Mouse (Mus musculus): ENCODE data around the gene 1700019D03Rik. TPM values are rescaled to one million over a fixed set of nuclear protein-coding genes. Genes with fewer than 3 reads are reported as not detected.

1700019D03Rik gene
- polyA plus RNA-seq, 1 experiment from 2014 or later: 8.0 TPM

DNA sequence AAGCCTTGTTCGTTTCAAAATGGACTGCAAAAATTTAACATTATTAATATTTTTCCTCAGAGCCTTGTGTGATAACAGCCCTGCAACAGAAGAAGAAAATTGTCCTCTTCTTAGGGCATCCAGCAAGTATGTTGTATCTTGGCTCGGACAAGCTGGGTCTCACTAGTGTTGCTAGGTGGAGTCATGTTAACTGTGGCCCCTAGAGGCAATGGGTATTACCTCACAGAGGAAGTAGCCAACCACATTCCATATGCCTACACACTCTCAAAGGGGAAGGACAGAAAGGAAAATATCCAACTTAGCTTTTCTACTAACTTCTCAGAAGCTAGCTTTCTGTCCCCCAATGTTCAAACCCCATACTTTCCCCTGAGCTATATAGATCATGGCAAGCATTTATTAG is 56.9 kb downstream of the 1700019D03Rik start:
- DNase-seq (ENCODE audit: low spot score) (no peak), ATAC-seq (ENCODE audit: low FRiP score) (no peak)
- Histone ChIP-seq H3K9ac (ENCODE audit: low read depth, low read length) (no peak overlapping the region), H3K4me3 (ENCODE audit: low read depth, low read length) (no peak overlapping the region), H3K27me3 (ENCODE audit: control insufficient read depth, insufficient read depth, low read length) (no peaks in the 10 kb centered on the region), H3K27ac (ENCODE audit: low read depth, low read length) (no peak overlapping the region), H3K36me3 (ENCODE audit: control insufficient read depth, insufficient read depth, low read length) (no peaks in the 10 kb centered on the region), H3K4me1 (replicated peaks; ENCODE audit: control insufficient read depth, insufficient read depth, low read length) (no peaks in the 10 kb centered on the region), H3K9me3 (ENCODE audit: control insufficient read depth, low read length) (no peaks in the 10 kb centered on the region), H3K4me2 (replicated peaks; ENCODE audit: low read depth, low read length) (no peak overlapping the region)
- 83% methylated on average over 2 of the region's 2 CpGs for WGBS

DNA sequence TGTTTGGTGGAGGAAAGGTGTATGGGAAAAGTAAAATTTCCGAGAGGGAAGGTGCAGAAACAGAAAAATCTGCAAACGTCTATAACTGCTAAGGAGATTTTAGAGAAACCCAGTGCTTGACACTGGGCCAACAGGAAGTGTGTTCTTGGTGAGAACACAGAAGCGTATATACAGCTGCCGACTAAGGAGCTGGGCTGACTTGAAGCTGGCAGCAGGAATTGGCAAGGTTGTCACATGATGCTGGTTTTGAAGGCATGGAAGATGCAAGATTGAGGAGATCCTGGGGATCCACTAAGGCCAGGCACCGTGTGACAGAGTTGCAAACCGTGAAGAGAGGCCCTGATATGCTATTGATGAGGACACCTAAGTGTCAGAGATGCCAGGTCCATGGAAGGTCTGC is 59.8 kb downstream of the 1700019D03Rik start:
- 79% methylated on average over 6 of the region's 6 CpGs for WGBS
- Histone ChIP-seq H3K36me3 (ENCODE audit: control insufficient read depth, insufficient read depth, low read length) (no peaks in the 10 kb centered on the region), H3K27me3 (ENCODE audit: control insufficient read depth, insufficient read depth, low read length) (no peaks in the 10 kb centered on the region), H3K27ac (ENCODE audit: low read depth, low read length) (no peak overlapping the region), H3K4me1 (replicated peaks; ENCODE audit: control insufficient read depth, insufficient read depth, low read length) (no peaks in the 10 kb centered on the region), H3K9me3 (ENCODE audit: control insufficient read depth, low read length) (no peaks in the 10 kb centered on the region), H3K4me2 (replicated peaks; ENCODE audit: low read depth, low read length) (no peak overlapping the region), H3K4me3 (ENCODE audit: low read depth, low read length) (no peak overlapping the region), H3K9ac (ENCODE audit: low read depth, low read length) (no peak overlapping the region)
- no peak for ATAC-seq (ENCODE audit: low FRiP score)
- no peak for DNase-seq (ENCODE audit: low spot score)

DNA sequence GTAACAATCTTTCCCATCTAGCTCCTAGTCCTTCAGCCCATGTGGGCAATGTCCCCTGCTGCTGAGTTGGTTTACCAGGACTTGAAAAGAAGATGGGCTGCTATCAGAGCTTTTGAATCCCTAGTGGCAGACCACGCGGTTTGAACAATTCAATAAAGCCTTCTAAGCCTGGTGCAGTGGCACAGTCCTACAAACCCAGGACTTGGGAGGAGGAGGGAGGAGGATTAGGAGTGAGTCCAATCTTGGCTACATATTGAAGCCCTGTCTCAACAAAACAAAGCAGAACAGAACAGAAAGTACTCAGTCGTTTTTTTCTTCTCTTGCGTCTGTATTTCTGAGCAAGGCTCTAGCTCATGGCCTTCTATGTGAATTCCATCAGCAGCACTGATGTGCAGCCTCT is 63.2 kb downstream of the 1700019D03Rik start:
- Histone ChIP-seq H3K4me3 (ENCODE audit: low read depth, low read length) (no peak overlapping the region), H3K4me1 (replicated peaks; ENCODE audit: control insufficient read depth, insufficient read depth, low read length) (no peaks in the 10 kb centered on the region), H3K4me2 (replicated peaks; ENCODE audit: low read depth, low read length) (no peak overlapping the region), H3K36me3 (ENCODE audit: control insufficient read depth, insufficient read depth, low read length) (no peaks in the 10 kb centered on the region), H3K9me3 (ENCODE audit: control insufficient read depth, low read length) (no peaks in the 10 kb centered on the region), H3K27me3 (ENCODE audit: control insufficient read depth, insufficient read depth, low read length) (0 out of 2 replicates have a peak, but pooled peaks cover 2% of the 10 kb centered on the region), H3K9ac (ENCODE audit: low read depth, low read length) (no peak overlapping the region), H3K27ac (ENCODE audit: low read depth, low read length) (no peak overlapping the region)
- ATAC-seq (ENCODE audit: low FRiP score) (no peak), DNase-seq (ENCODE audit: low spot score) (no peak)
- 77% methylated on average over 4 of the region's 4 CpGs for WGBS

DNA sequence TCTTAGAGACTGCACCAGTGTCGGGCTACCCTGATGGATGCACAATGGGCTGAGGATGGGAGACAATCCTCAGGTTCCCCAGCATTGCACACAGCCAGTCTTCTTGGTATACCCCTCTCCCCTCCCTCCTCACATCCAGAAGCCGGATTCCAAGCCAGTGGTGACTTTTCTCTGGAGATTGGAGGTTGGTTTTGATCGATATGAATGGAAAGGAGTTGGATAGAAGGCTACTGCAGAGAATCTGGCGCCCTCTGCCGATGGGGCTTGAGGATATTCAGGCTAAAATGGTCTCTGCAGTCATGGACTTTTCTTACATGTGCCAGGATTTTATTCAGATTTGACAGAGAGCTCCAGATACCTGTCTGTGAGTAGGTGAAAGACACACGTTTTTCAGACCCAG is 64.9 kb downstream of the 1700019D03Rik start:
- no peaks in the 10 kb centered on the region for H3K4me1 ChIP-seq (replicated peaks; ENCODE audit: control insufficient read depth, insufficient read depth, low read length)
- no peak overlapping the region for H3K4me2 ChIP-seq (replicated peaks; ENCODE audit: low read depth, low read length)
- WGBS: 38% methylated on average over 6 of the region's 6 CpGs
- H3K36me3 ChIP-seq (ENCODE audit: control insufficient read depth, insufficient read depth, low read length): no peaks in the 10 kb centered on the region
- no peak overlapping the region for H3K4me3 ChIP-seq (ENCODE audit: low read depth, low read length)
- H3K27me3 ChIP-seq (ENCODE audit: control insufficient read depth, insufficient read depth, low read length): 0 out of 2 replicates have a peak, but pooled peaks cover 2% of the 10 kb centered on the region
- no peak for ATAC-seq (ENCODE audit: low FRiP score)
- H3K9ac ChIP-seq (ENCODE audit: low read depth, low read length): no peak overlapping the region
- no peak overlapping the region for H3K27ac ChIP-seq (ENCODE audit: low read depth, low read length)
- H3K9me3 ChIP-seq (ENCODE audit: control insufficient read depth, low read length): no peaks in the 10 kb centered on the region
- peak; percentile 57 for DNase-seq (ENCODE audit: low spot score)

DNA sequence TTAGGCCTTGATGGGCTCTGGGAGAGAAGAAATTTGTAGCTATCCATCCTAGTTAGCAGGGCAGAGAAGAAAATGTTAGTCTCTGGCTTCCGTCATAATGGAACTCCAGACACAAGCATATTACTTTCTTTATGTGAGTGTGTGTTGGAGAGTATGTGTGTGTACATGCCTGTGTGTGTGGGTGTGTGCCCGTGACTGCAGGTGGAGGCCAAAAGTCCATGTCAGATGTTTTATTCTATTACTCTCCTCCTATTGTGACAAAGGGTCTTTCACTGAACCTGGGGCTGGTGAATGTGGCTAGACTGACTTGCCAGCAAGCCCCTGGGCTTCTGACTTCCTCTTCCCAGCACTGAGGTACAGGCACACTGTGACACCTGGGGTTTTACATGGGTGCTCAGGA is 65.5 kb downstream of the 1700019D03Rik start:
- no peak overlapping the region for H3K4me3 ChIP-seq (ENCODE audit: low read depth, low read length)
- no peaks in the 10 kb centered on the region for H3K9me3 ChIP-seq (ENCODE audit: control insufficient read depth, low read length)
- H3K27me3 ChIP-seq (ENCODE audit: control insufficient read depth, insufficient read depth, low read length): 0 out of 2 replicates have a peak, but pooled peaks cover 2% of the 10 kb centered on the region
- no peak overlapping the region for H3K27ac ChIP-seq (ENCODE audit: low read depth, low read length)
- H3K4me1 ChIP-seq (replicated peaks; ENCODE audit: control insufficient read depth, insufficient read depth, low read length): no peaks in the 10 kb centered on the region
- DNase-seq (ENCODE audit: low spot score) (no peak), ATAC-seq (ENCODE audit: low FRiP score) (no peak)
- no peak overlapping the region for H3K4me2 ChIP-seq (replicated peaks; ENCODE audit: low read depth, low read length)
- no peak overlapping the region for H3K9ac ChIP-seq (ENCODE audit: low read depth, low read length)
- 85% methylated on average over 2 of the region's 2 CpGs for WGBS
- no peaks in the 10 kb centered on the region for H3K36me3 ChIP-seq (ENCODE audit: control insufficient read depth, insufficient read depth, low read length)

DNA sequence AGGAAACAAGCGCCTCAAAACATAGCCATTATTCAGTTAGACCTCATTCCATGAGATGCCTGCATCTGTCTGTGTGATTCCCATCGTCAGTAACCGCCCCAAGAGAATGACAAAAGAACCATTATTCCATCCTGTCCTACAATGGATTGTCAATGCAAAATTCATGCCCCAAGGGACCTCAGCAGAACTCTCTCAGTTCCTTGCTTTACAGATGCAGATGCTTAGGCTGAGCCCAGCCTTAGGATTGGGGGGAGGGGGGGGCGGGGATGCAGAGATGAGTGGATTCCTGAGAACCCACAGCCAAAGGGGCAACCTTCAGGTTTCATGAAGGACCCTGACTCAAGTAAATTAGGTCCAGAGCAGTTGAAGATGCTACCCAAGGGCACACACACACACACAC is 66.4 kb downstream of the 1700019D03Rik start:
- DNase-seq (ENCODE audit: low spot score): peak; percentile 59
- Histone ChIP-seq H3K4me3 (ENCODE audit: low read depth, low read length) (peak overlapping the region; percentile 54; the same call in 1 of the 2 replicates), H3K4me1 (replicated peaks; ENCODE audit: control insufficient read depth, insufficient read depth, low read length) (no peaks in the 10 kb centered on the region), H3K27ac (ENCODE audit: low read depth, low read length) (no peak overlapping the region), H3K9ac (ENCODE audit: low read depth, low read length) (no peak overlapping the region), H3K9me3 (ENCODE audit: control insufficient read depth, low read length) (no peaks in the 10 kb centered on the region), H3K27me3 (ENCODE audit: control insufficient read depth, insufficient read depth, low read length) (0 out of 2 replicates have a peak, but pooled peaks cover 2% of the 10 kb centered on the region), H3K36me3 (ENCODE audit: control insufficient read depth, insufficient read depth, low read length) (no peaks in the 10 kb centered on the region), H3K4me2 (replicated peaks; ENCODE audit: low read depth, low read length) (peak overlapping the region; percentile 98)
- 7% methylated on average over 4 of the region's 4 CpGs for WGBS
- peak; percentile 73 for ATAC-seq (ENCODE audit: low FRiP score)

DNA sequence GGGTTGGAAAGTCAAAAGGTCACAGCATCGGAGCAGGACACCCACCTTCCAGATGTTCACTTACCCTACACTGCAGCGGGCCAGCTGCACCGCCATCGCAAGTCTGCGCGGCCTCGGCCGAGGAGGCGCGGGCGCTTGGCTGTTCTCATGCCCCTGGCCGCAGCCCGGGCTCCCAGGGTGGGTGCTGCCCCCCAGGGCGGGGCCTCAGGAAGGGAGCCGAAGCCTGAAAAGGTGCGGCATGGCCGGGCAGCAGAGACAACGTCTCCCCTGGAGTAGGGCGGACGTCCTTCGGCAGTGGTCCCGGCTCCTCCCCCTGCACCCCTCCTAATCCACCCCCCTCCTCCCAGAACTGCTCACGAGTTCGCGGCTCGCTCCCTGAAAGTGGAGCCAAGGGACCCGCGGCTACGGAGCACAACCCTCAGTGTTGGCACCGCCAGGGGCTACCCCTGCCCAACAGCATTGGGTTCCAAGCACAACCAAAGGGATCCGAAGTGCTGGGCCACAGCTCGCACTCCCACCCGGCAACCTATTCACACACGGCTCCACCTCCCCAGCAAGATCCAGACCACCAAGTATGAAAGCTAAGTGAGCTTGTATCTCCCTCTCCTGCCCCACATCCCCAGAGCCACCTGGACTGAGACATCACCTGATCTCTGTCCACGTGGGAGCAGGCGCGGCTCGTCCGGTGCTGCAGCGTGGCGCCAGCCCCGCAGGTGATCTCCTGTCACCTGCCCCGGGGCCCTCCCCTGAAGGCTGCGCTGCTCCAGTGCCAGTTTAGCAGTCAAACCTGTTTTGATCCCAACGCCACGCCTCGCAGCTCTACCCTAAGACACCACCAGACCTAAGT is 67.2 kb downstream of the 1700019D03Rik start:
- peak overlapping the region; percentile 98 for H3K4me2 ChIP-seq (replicated peaks; ENCODE audit: low read depth, low read length)
- H3K27ac ChIP-seq (ENCODE audit: low read depth, low read length): no peak overlapping the region
- no peaks in the 10 kb centered on the region for H3K4me1 ChIP-seq (replicated peaks; ENCODE audit: control insufficient read depth, insufficient read depth, low read length)
- peak; percentile 52 for DNase-seq (ENCODE audit: low spot score)
- peak; percentile 77 for ATAC-seq (ENCODE audit: low FRiP score)
- WGBS: under 1% methylated on average over 47 of the region's 47 CpGs
- peak overlapping the region; percentile 64 for H3K9ac ChIP-seq (ENCODE audit: low read depth, low read length)
- H3K9me3 ChIP-seq (ENCODE audit: control insufficient read depth, low read length): no peaks in the 10 kb centered on the region
- peak overlapping the region; percentile 54 for H3K4me3 ChIP-seq (ENCODE audit: low read depth, low read length)
- no peaks in the 10 kb centered on the region for H3K36me3 ChIP-seq (ENCODE audit: control insufficient read depth, insufficient read depth, low read length)
- 0 out of 2 replicates have a peak, but pooled peaks cover 2% of the 10 kb centered on the region for H3K27me3 ChIP-seq (ENCODE audit: control insufficient read depth, insufficient read depth, low read length)

DNA sequence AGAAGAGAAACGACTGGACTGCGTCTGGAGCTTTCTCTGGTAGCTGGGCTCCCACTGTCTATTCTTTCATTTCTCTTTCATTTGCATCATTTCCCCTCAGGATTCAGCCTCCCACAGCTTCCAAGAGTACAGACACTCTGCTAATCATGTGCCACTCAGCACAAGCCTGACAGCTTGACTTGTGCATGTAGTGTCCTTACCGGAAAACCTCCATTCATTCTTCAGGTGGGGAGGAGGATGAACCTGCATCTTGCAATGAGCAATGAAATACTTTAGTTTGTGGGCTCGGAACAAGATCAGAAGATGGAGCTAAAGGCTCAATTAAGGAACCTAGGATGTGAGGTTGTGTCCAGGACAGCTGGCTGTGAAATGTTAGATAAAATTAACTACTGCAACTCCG is 67.8 kb downstream of the 1700019D03Rik start:
- 5% methylated on average over 5 of the region's 5 CpGs for WGBS
- ATAC-seq (ENCODE audit: low FRiP score) (peak; percentile 26; the same call in 1 of the 2 replicates), DNase-seq (ENCODE audit: low spot score) (no peak)
- Histone ChIP-seq H3K9ac (ENCODE audit: low read depth, low read length) (peak overlapping the region; percentile 64), H3K36me3 (ENCODE audit: control insufficient read depth, insufficient read depth, low read length) (no peaks in the 10 kb centered on the region), H3K4me2 (replicated peaks; ENCODE audit: low read depth, low read length) (peak overlapping the region; percentile 98), H3K4me1 (replicated peaks; ENCODE audit: control insufficient read depth, insufficient read depth, low read length) (no peaks in the 10 kb centered on the region), H3K9me3 (ENCODE audit: control insufficient read depth, low read length) (no peaks in the 10 kb centered on the region), H3K27me3 (ENCODE audit: control insufficient read depth, insufficient read depth, low read length) (0 out of 2 replicates have a peak, but pooled peaks cover 2% of the 10 kb centered on the region), H3K27ac (ENCODE audit: low read depth, low read length) (no peak overlapping the region), H3K4me3 (ENCODE audit: low read depth, low read length) (peak overlapping the region; percentile 54)
